Mouse (Mus musculus): ENCODE measurements around the gene Me1.

Gene Me1

DNA sequence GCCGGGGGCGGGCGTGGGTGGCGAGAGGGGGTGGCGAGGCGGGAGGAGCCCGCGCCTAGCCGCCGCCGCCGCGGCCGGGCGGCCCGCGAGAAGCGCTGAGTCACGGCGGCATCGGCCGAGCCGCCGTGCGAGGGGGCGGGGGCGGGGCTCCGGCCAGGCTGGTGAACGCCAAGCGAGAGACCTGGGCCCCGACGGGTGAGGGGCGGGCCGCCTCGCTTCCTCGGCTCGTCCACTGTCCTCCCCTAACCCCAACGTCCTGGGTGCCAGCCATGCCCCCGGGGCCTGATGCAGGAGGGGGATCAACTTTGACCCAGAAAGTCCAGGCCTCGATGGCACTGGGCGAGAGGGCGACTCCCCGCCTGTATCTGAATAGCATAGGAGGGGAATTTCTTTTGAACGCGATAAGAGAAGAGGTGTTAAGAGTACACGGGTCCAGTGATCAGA lies at the start of gene Me1:
Me1 (minus strand) TSS at position 136 of the 444 bp plus-strand sequence.
- no peak for DNase-seq (ENCODE audit: low spot score in 2 of 2)

DNA sequence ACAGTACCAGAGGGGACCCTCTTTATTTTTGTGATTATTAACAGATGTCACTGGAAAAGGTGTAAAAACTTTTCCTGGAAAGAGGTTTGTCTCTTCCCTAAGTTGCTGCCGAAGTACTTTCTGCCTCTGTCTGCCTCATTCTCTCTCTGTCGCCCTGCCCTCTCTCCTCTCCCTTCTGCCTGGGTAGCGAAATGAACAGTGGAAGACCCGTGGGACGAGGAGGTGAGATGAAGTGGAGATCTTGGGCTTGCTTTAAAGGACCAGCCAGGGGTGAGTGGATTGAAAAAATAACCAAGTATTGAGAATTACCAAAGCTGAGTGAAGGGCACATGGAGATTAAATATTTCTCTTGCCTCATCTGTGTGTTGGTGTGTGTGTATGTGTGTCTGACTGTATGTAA lies 48.3 kb upstream of the Me1 start:
- no peak for DNase-seq (ENCODE audit: low spot score in 2 of 2)

DNA sequence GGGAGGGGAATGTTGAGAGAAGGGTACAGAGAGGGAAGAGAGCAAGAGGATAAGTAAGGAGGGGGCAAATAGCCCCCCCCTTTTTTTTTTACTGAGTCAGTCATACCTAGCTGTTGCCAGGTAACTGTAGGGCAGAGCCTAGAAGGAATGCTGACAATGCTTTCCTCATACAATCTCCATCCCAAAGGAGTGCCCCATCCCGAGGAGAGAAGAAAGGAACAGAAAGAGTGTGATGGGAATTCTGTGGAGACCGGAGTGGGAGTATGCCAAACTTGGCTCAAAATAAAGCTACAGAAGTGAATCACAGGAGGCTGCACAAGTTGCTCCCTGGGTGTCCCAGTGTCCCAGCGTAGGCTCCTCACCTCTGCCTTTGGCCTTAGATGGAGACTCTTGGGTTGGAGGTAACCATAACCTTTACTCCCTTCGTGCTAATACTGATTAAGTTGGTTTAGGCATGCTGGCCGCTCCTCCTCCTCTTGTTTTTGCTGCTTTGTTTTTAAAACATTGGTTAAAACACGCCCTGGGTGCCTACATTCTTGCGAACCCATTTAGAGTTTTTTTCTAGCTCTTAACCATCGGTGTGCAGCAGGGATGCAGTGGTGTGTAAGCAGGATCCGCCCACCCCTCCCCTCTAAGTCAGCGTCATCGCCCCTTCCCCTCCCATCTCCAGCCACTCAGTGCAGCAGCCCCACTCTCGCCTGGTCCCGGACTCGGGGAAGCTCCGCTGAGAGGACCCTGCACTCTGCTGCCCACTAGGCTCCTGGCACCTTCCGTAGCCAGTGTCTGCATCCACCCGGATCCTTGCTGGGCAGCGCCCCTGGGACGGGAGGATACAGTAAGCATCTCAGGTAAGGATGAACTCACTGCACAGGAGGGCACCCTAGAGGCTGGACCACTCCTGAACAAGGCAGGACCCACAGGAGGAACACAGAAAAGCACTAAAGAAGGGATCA lies 47.5 kb upstream of the Me1 start, which contains the start of gene Prss35:
Prss35 (plus strand) TSS at position 691 of the 953 bp plus-strand sequence.
- no peak for DNase-seq (ENCODE audit: low spot score in 2 of 2)

DNA sequence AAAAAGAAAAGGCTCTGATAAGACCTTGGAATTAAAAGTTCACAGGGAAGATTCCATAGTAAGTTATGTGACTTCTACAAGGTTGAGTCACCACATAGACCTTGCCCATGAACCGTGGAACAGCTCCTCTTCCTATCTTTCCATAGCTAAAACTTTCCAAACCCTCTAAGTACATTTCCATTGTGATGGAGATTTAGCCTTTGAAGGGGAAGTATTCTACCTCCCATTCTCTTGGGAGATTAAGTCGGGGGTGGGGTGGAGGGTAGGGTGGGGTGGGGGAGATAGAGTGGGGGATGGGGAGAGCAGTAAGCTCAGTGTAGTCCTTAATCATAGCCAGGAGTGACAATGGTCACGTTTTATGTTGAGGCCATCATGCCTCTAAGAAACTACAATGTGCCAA lies 44.2 kb upstream of the Me1 start:
- DNase-seq (ENCODE audit: low spot score in 2 of 2) = no peak

DNA sequence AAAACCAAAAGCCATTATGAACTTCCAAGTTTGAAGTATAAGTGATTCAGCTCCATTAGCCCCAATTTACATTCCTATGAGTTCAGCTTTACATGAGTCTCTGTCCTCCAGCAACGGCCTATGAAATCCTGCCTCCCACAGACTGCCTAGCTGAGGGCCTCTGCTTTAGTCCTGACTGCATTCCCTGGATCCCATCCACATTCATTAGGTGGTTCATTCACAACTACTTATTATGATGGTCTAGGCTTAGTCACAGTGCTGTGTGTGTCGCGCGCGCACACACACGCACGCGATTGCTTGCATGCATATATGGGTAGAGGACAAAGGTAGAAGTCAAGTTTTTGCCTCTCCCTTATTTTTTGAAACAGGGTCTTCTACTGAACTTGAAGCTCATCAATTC lies 43.0 kb upstream of the Me1 start:
- no peak for DNase-seq (ENCODE audit: low spot score in 2 of 2)

DNA sequence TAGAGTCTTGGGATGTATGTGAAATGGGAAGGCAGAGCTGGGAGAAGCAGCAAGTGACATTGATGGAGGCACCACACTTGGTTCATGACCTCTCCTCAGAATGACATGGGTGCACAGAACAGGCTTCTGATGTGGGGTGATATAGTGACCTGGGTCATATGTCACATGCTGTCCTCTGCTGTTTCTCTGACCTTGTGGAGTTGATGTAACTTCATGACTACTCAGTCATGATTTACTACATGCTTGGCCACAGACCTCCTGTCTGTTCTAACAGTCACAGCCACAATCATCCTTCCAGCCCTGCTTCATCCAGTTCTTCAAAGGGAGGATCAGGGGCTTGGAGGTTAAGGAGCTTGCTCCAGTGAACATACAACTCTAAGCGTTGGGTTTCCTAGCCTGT lies 42.3 kb upstream of the Me1 start:
- DNase-seq (ENCODE audit: low spot score in 2 of 2) = no peak

DNA sequence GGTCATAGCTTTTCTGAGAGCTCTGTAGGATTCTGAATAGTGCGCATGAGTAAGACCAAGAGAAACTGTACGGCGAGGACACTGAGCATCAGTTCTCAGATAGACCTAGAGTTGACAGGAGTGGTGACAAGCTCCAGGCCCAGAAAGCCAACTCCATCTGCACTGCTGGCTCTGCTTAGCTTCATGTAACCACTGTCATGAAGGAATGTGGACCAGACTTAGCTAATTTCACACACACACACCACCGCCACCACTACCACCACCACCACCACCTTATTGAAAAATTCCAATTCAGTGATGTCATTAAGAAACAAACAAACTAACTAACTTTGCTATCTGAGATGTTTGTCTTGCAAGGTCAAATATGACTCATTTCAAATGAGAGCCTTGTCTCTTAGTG lies 41.2 kb upstream of the Me1 start:
- no peak for DNase-seq (ENCODE audit: low spot score in 2 of 2)

DNA sequence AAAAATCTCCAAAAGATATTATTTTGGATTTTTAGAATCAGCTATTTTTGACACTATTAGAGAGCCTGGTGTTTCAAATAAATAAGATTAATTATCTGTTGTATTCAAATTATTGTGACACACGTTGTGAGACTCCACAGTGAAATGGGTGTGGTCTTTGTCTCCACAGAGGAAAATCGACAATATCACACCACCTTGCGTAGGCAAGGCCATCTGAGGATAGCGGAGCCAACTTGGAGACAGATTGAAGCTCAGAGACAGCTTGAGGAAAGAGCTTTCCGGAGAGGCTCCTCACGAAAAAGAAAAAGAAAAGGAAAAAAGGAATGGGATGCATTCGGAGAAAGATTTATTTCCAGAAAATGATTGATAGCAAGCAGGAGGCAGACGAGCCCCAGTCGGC lies 39.0 kb upstream of the Me1 start:
- DNase-seq (ENCODE audit: low spot score in 2 of 2) = no peak

DNA sequence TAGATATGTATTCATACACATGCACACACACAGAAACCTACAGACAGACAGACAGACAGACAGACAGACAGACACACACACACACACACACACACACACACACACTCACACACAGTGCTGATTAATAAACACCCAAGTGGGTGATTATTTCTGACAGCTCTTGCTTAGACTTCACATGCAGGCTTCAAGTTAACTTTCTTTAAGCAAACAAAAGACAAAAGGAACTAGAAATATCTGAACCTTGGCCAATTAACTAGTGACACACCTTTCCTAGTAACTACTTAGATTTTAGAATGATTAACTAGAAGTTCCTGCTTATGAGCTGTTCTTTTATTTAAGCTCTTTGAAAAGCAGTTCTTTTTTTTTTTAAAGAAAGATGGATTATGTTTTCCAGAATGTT lies 38.6 kb upstream of the Me1 start:
- DNase-seq (ENCODE audit: low spot score in 2 of 2) = no peak

DNA sequence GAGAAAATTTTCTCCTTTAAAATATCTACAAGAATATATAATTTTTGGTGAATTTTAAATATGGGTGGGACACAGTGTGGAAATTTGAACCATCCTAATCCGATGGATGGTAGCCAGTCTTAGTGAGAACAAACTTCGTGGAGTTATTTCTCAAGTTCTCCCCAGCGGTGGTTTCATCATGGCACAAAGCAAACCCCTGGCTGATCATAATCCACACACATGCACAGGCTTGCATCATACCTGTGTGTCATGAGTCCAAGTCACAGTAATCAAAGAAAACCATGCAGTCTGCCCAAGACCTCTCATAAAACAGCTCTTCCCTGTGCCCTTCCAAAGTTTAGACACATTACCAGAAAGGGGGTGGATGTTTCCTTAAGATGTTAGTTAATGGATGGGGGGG lies 34.1 kb upstream of the Me1 start:
- DNase-seq (ENCODE audit: low spot score in 2 of 2) = no peak

DNA sequence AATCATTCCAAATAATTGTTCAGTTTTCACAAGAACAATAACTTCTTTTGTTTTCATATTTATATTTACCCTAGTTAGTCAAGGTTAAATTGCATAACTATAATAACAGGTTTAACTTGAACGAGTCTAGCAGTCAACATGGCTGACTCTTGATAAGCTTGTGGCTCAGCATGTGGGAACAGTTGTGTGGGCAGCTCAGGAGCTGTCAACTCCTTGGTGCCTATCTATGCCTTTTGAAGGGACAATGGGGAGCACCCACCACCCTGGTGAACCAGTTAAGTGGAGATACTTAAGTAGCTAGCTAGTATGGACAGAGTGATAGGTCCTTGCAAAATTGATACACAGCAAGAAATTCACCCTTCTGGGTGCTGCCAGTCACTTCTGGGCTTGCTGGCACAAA lies 33.3 kb upstream of the Me1 start:
- no peak for DNase-seq (ENCODE audit: low spot score in 2 of 2)

DNA sequence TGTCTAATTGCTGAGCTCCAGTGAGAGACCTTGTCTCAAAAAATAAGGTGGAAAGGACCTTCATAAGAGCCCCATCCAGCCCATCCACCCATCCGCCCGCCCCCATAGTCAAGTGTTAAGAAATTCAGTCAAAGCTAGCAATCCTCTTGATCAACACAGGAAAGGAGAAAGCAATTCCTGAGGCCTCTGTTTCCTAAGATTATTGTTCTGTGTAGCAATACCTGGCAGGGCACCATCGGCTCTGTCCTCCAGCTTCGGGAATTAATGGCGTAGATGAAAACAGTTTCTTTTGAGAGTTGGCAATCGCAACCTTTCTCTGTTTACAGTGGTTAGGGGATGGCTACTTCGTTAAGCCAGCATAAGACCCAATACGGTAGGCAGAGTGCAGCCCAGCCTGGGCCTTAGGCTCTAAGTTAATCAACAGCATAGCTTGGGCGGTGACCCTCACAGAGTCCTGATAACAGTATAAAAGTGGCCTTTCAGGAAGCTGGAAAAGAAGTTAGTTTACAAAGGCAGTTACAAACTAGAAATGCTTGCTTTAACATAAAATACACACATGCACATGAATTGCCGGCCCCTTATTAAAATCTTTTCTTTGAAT lies 32.6 kb upstream of the Me1 start:
- no peak for DNase-seq (ENCODE audit: low spot score in 2 of 2)

DNA sequence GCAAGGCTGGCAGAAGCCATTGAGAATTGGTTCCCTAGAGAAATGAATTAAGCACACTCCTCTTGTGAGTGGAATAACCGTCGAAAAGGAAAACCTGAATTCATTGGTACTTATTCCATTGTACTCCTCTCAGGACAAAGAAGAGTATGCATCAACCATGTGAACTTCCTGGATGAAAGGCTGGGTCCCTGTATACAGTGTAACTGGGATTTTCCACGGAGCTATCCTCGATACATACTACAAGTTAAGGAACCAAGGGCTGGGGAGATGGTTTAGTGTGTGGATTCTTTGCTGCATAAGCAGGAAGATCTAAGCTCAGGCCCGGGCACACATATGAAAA lies 30.6 kb upstream of the Me1 start:
- DNase-seq (ENCODE audit: low spot score in 2 of 2) = no peak

DNA sequence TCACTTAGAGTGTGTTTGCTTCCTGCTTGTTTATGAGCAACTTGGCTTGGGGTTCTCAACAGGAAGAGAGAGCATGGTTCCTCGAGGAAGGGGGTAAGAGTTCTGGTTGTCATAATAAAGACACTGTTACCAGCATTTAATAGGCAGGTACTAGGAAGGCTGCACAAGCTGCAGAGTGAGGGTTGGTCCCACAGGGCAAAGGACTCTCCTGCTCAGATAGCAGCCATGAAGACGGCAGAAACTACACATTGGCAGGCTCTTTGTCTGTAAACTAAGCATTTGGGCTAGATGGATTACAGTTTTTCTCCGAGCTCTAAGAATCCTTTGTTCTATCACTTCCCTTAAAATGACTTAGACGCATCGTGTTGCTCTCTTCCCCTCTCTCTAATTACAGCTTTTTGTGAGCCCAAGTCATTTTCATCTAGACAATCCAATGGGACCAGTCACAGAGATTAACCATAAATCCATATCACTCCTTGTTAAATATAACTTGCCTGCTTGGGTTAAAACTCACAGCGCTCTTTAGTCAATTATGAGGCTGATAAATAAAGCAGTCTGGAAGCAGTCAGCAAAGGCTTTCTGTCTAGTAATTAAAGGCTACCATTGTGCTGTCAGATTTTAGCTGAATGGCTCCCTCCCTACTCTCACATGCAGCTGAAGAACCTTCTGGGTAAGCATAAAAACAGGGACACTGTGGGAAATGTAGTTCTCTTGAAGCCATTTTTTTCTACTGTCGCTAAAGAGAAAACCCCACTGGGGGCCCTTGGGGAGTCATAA lies 30.0 kb upstream of the Me1 start:
- no peak for DNase-seq (ENCODE audit: low spot score in 2 of 2)

DNA sequence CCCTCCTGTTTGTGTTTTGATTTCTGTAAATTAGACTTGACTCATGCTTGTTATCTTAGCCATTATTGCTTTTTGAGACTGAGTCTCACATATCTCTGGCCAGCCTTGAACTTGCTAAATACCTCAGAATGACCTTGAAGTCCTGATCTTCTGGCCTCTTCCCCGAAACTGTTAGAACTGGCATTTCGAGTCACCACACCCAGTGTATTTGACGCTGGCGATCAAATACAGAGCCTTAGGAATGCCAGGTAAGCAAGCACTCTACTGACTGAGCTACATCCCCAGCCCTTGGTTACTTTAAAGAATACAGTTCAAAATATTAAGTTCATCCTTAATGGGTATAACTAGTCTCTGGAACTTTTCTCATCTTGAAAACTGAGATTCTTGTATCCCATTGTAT lies 29.3 kb upstream of the Me1 start:
- no peak for DNase-seq (ENCODE audit: low spot score in 2 of 2)

DNA sequence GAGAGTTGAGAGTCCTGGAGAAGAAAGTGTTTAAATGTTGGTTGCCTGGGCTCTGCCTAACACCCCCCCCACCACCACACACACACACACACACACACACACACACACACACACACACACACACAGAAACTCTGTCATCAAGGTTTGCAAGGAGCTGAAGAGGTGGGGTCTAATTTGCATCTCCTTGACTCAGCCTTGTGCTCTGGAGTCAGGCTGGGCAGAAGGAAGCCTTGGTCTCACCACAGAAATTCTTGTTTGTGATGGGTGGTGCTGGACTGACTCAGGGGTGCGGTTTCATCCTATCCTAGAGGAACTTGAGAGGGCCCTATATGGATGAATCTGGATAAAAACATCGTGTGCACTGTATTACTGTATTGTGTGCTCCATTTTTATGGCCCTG lies 25.0 kb upstream of the Me1 start:
- no peak for DNase-seq (ENCODE audit: low spot score in 2 of 2)

DNA sequence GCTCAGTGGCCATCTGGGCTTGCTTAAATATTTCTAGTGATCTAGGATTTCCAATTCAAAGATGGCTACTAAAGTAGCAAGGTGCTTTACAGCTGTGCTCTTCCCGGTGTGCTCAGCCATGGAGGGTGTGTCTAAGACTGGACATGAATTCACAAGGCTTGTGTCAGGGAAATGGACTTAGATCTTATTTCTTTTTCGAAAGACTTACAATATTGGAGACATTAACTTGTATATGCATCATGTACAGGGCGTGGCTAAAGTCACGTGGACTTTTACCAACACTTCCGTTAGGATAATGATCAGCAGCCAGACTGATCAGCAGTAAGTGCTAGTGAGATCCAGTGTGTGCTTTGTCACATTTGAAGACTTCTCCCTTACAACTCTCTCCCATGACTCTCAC lies 24.5 kb upstream of the Me1 start:
- DNase-seq (ENCODE audit: low spot score in 2 of 2) = no peak

DNA sequence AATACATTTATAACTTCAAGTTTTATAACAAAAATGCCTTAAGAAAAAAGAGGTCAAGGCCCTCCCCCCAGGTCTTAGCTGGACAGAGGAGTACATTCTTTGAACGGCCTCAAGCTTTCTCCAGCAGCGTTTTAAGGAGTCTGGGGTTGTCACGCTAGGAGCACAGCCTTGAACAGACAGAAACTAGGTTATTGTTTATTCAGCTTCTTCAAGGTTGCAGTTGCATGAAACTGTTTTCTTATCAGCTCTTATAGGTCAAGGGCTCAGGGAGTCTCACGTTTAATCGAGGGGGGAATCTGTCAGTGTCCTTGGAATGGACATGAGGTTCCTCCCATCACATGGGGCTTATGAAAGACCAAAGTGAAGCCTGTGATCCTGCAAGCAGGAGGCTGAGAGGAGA lies 21.4 kb upstream of the Me1 start:
- DNase-seq (ENCODE audit: low spot score in 2 of 2) = no peak

DNA sequence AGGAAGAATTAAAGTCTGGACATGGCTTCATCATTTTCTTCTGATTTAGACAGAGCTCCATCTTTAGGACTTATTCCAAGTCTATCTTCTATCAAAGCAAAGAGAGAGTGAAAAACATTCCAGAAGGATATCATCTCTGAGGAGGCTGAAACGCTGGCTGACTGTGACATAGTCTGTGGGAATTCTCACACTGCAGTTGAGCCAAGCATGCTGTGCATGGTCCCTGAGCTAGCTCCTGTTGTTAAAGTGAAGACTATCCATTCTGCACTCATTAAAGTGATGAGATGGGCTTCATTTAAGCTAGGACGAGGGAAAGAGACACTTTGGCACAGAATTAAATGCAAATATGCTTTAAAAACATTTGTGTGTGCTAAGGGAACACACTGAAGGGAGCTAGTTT lies 20.8 kb upstream of the Me1 start:
- no peak for DNase-seq (ENCODE audit: low spot score in 2 of 2)

DNA sequence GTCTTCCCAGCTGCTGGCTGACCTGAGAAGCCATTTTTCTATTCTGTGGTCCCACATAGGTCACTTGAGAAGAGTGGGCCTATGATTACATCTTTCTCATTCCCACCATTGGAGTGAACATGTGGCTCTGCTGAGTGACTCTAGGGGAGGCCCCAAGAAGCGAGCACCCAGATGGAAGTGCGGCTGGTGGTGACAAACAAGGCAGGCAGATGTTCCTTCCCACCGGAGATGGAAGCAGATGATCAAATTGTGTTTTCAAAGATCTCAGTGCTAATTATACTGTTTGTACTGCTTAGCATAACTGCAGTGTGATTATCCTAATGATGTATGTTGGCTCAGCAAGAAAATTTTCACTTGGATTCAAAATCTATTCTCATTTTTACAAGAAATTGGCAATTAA lies 18.3 kb upstream of the Me1 start:
- DNase-seq (ENCODE audit: low spot score in 2 of 2) = no peak

DNA sequence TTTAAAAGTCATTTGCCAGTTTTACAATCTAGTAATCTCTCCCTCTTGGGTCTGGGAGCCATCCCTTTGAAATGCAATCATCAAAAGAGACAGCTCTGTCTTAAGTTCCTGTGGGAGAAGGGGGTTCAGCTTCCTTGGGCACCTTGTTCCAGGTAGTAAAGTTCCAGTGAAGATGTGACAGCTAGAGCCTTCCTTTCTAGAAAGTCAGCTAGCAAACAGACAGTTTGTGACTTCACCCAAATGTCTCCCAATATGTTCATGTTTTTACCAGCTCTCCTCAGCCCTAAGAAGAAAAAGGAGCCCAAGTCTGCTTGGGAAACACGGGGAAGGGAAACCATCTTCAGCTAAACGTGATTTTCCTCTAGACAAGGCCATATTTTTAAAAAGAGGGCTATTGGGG lies 16.9 kb upstream of the Me1 start:
- no peak for DNase-seq (ENCODE audit: low spot score in 2 of 2)

DNA sequence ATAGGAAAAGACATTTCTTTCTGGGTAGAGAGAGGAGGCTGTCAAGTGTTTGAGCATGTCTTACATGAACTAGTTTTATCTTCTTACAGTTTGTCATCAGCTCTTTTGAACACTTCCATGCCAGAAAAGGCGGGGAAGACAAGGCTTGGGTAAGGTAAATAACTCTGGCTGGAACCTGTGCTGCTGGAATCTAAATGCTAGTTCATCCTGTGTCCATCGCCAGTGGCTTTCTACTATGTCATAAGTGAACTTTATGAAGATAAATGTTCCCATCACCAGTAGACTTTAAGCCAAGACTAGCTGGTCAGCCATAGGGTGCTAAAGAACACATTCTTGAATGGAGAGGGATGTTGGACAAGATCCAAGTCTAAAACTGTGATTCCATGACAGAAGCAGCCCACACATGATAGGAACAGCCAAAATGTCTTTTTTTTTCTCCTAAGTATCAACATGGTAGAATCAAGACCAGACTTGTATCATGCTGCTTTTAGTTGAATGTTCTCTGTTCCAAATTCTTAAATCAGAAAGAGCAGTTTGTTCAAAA lies 14.4 kb upstream of the Me1 start:
- no peak for DNase-seq (ENCODE audit: low spot score in 2 of 2)

Measured in thymus, postnatal 10 days (tissue).